Mouse (Mus musculus) liver, postnatal 0 days (tissue): ENCODE results near the gene Shmt2.

Experiments used
- CTCF ChIP-seq: sonication (generic); IDR thresholded peaks from 2 replicates; pipeline ENCODE4 v1.5.1; 2016; ENCODE audit warnings: antibody characterized with exemption, low read depth
- EP300 ChIP-seq: IDR thresholded peaks from 2 replicates; pipeline ENCODE4 v1.6.1; 2016; ENCODE audit warnings: antibody characterized with exemption, low read depth, mild to moderate bottlenecking

DNA sequence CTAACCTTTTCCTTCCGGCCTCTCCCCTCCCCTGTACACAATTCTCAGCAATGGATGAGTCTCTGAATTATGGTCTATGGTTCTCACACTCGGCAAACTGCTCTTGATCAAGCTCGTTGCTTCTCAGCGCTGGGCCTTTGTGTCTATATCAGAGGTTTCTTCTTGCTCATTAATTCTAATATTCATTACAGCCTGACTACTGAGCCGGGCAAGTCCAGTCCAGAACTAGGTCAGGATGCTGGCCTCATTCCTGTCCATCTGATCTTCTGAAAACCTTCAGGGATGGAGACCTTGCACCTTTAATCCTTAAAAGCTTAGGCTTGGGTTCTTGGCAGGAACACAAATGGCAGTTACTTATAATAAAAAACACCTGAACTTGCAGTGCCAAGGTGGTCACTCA is 22.7 kb downstream of the Shmt2 start:
- no peak for TF ChIP-seq CTCF
- no peak for TF ChIP-seq EP300
